Mouse (Mus musculus) embryonic stem cell, embryonic (primary cell): ENCODE results near the gene AL732309.1.

Experiments used
- CTCF ChIA-PET, 4 experiments: fragments of 300-600 bp in 2 of 4; fragments of 350-600 bp in 2 of 4; sonication (Branson Sonifier 250); formaldehyde crosslinking; loops; one replicate each; lab custom pipeline; 2022; ENCODE audit warnings: inconsistent platforms in 2 of 4; lab: Charles Lee
- POLR2A ChIA-PET, 4 experiments: fragments of 300-600 bp in 2 of 4; fragments of 350-600 bp in 2 of 4; sonication (Branson Sonifier 250); formaldehyde crosslinking; loops; one replicate each; lab custom pipeline; 2022; ENCODE audit warnings: antibody characterized with exemption in 4 of 4, inconsistent platforms in 1 of 4; lab: Charles Lee

AL732309.1 gene

GRCm38 (mm10) chr2:25278928-25279882 lies 32.5 kb upstream of the AL732309.1 start:
- CTCF ChIA-PET = interaction anchor here (0.5 to 3.5 kb wide), 98 partner anchors 8 to 1131 kb away, joined by 3 to 28 read pairs (median 4); partner anchors contain the start of genes Tmem203 (in 3 of the 4), AL732309.1 (in 2 of the 4), Entpd2 (in 2 of the 4) and Tmem210 (in 2 of the 4)
- POLR2A ChIA-PET = interaction anchor here in 3 of 4 experiments (0.6 to 3.7 kb wide), 25 partner anchors 10 to 1357 kb away, joined by 3 to 21 read pairs (median 3); partner anchors contain the start of genes Lrrc26 (in 2 of the 3), Tprn (in 2 of the 3), Arrdc1 (in 1 of the 3) and Sapcd2 (in 1 of the 3)

GRCm38 (mm10) chr2:25273010-25273409 lies 26.3 kb upstream of the AL732309.1 start:
- ChIA-PET CTCF (interaction anchor here in 3 of 4 experiments (0.5 to 2.5 kb wide), 13 partner anchors 8 to 129 kb away, joined by 3 to 11 read pairs (median 4); partner anchors contain the start of genes Nrarp (in 1 of the 3) and Tmem203 (in 1 of the 3)), POLR2A (interaction anchor here (0.6 to 75.9 kb wide), 38 partner anchors 9 to 353 kb away, joined by 3 to 2347 read pairs (median 4); partner anchors contain the start of genes Tprn (in 4 of the 4), Tubb4b (in 3 of the 4), Fam166a (in 2 of the 4) and Lrrc26 (in 2 of the 4))

- ChIA-PET CTCF (interaction anchor here (0.7 to 2.5 kb wide), 24 partner anchors 9 to 274 kb away, joined by 3 to 11 read pairs (median 3); partner anchors contain the start of genes Nrarp (in 1 of the 4) and Traf2 (in 1 of the 4)), POLR2A (interaction anchor here (0.6 to 75.9 kb wide), 63 partner anchors 9 to 353 kb away, joined by 3 to 2347 read pairs (median 4); partner anchors contain the start of genes Tprn (in 4 of the 4), Lrrc26 (in 3 of the 4), Man1b1 (in 3 of the 4) and Tubb4b (in 3 of the 4))
These were observed 25.9 kb upstream of the AL732309.1 start for GRCm38 (mm10) chr2:25272515-25272914.

- ChIA-PET CTCF (interaction anchor here (0.6 to 2.5 kb wide), 32 partner anchors 9 to 806 kb away, joined by 3 to 11 read pairs (median 3); partner anchors contain the start of genes Nrarp (in 1 of the 4), Tprn (in 1 of the 4) and Traf2 (in 1 of the 4)), POLR2A (interaction anchor here (0.6 to 75.9 kb wide), 77 partner anchors 9 to 1174 kb away, joined by 3 to 2347 read pairs (median 4); partner anchors contain the start of genes Tprn (in 4 of the 4), Lrrc26 (in 3 of the 4), Man1b1 (in 3 of the 4) and Tubb4b (in 3 of the 4))
These were observed 25.3 kb upstream of the AL732309.1 start, which contains the start of the genes Ssna1 and Anapc2 for GRCm38 (mm10) chr2:25271827-25272511. TSS of gene Ssna1 (minus strand) at chr2:25272438. TSS of gene Anapc2 (plus strand) at chr2:25272478.

- CTCF ChIA-PET = interaction anchor here in 3 of 4 experiments (0.5 to 5.0 kb wide), 6 partner anchors 11 to 134 kb away, joined by 3 to 16 read pairs (median 3); no protein-coding TSS in a partner anchor
- POLR2A ChIA-PET = interaction anchor here in 3 of 4 experiments (0.6 to 75.9 kb wide), 24 partner anchors 11 to 292 kb away, joined by 3 to 2347 read pairs (median 4); partner anchors contain the start of genes Tubb4b (in 3 of the 3), Fam166a (in 2 of the 3), Nelfb (in 2 of the 3) and Rnf224 (in 2 of the 3)
These were observed 21.2 kb upstream of the AL732309.1 start for GRCm38 (mm10) chr2:25267746-25268309.

GRCm38 (mm10) chr2:25267241-25267640 lies 20.6 kb upstream of the AL732309.1 start:
- ChIA-PET POLR2A (interaction anchor here in 3 of 4 experiments (0.6 to 75.9 kb wide), 27 partner anchors 11 to 318 kb away, joined by 3 to 2347 read pairs (median 4); partner anchors contain the start of genes Tor4a (in 3 of the 3), Tubb4b (in 3 of the 3), Fam166a (in 2 of the 3) and Nelfb (in 2 of the 3)), CTCF (interaction anchor here in 3 of 4 experiments (0.5 to 5.0 kb wide), 5 partner anchors 12 to 314 kb away, joined by 3 to 16 read pairs (median 3); partner anchors contain the start of gene Ajm1 (in 1 of the 3))

GRCm38 (mm10) chr2:25266720-25267119 lies 20.1 kb upstream of the AL732309.1 start:
- POLR2A ChIA-PET = interaction anchor here (0.5 to 75.9 kb wide), 30 partner anchors 11 to 1404 kb away, joined by 3 to 2347 read pairs (median 4); partner anchors contain the start of genes Tor4a (in 3 of the 4), Tubb4b (in 3 of the 4), Fam166a (in 2 of the 4) and Nelfb (in 2 of the 4)
- CTCF ChIA-PET = interaction anchor here in 2 of 4 experiments (1.4 to 5.0 kb wide), 3 partner anchors 13 to 314 kb away, joined by 3 to 16 read pairs (median 4); partner anchors contain the start of gene Ajm1 (in 1 of the 2)

GRCm38 (mm10) chr2:25265897-25266656 lies 19.4 kb upstream of the AL732309.1 start:
- CTCF ChIA-PET = interaction anchor here (0.6 to 5.0 kb wide), 8 partner anchors 13 to 315 kb away, joined by 3 to 16 read pairs (median 4); partner anchors contain the start of gene Ajm1 (in 1 of the 4)
- POLR2A ChIA-PET = interaction anchor here (0.5 to 75.9 kb wide), 29 partner anchors 10 to 1403 kb away, joined by 3 to 2347 read pairs (median 4); partner anchors contain the start of genes Cysrt1 (in 2 of the 4), Fam166a (in 2 of the 4), Nelfb (in 2 of the 4) and Rnf208 (in 2 of the 4)

- ChIA-PET POLR2A (interaction anchor here in 3 of 4 experiments (0.7 to 75.9 kb wide), 11 partner anchors 9 to 98 kb away, joined by 3 to 2347 read pairs (median 3); partner anchors contain the start of genes Cysrt1 (in 2 of the 3), Fam166a (in 2 of the 3), Nelfb (in 2 of the 3) and Rnf208 (in 2 of the 3)), CTCF (interaction anchor here in 2 of 4 experiments (0.6 to 1.0 kb wide), 4 partner anchors 14 to 68 kb away, joined by 3 to 12 read pairs (median 4); no protein-coding TSS in a partner anchor)
These were observed 18.2 kb upstream of the AL732309.1 start for GRCm38 (mm10) chr2:25264851-25265250.

GRCm38 (mm10) chr2:25264286-25264660 lies 17.6 kb upstream of the AL732309.1 start:
- ChIA-PET POLR2A (interaction anchor here in 3 of 4 experiments (0.9 to 75.9 kb wide), 6 partner anchors 8 to 68 kb away, joined by 3 to 2347 read pairs (median 12); partner anchors contain the start of genes Fam166a (in 2 of the 3), Nelfb (in 2 of the 3), Rnf224 (in 2 of the 3) and Slc34a3 (in 2 of the 3)), CTCF (no interaction called here)

GRCm38 (mm10) chr2:25263623-25264285 lies 17.1 kb upstream of the AL732309.1 start:
- ChIA-PET CTCF (interaction anchor here in 2 of 4 experiments (1.1 to 1.9 kb wide), 3 partner anchors 8 to 83 kb away, joined by 3 to 10 read pairs (median 9); partner anchors contain the start of genes Anapc2 (in 1 of the 2), Nrarp (in 1 of the 2) and Ssna1 (in 1 of the 2)), POLR2A (interaction anchor here in 3 of 4 experiments (1.2 to 75.9 kb wide), 13 partner anchors 8 to 294 kb away, joined by 3 to 2347 read pairs (median 7); partner anchors contain the start of genes Anapc2 (in 2 of the 3), Fam166a (in 2 of the 3), Nelfb (in 2 of the 3) and Rnf224 (in 2 of the 3))

GRCm38 (mm10) chr2:25262795-25263622 lies 16.3 kb upstream of the AL732309.1 start:
- ChIA-PET POLR2A (interaction anchor here (0.7 to 75.9 kb wide), 52 partner anchors 9 to 885 kb away, joined by 3 to 2347 read pairs (median 4); partner anchors contain the start of genes Anapc2 (in 4 of the 4), Ssna1 (in 4 of the 4), Nrarp (in 3 of the 4) and Cysrt1 (in 2 of the 4)), CTCF (interaction anchor here in 3 of 4 experiments (0.7 to 1.9 kb wide), 18 partner anchors 9 to 328 kb away, joined by 3 to 10 read pairs (median 4); partner anchors contain the start of genes Abca2 (in 1 of the 3), Anapc2 (in 1 of the 3), Arrdc1 (in 1 of the 3) and Lrrc26 (in 1 of the 3))
